Mouse (Mus musculus) heart, adult 8-10 months (tissue): ENCODE results near the gene Ddx39b. TPM values are rescaled to one million over a fixed set of nuclear protein-coding genes. Genes with fewer than 3 reads are reported as not detected.

Experiments
- microRNA-seq: library from miRNA; unstranded; fragments of <30 nt; microRNA quantifications from one replicate; pipeline ENCODE4 v1.2.0, GENCODE M21; 2022
- total RNA-seq, 4 experiments: library from RNA; stranded (reverse); gene quantifications; 2 replicates each; pipeline ENCODE4 v1.2.4; 2022

The Ddx39b gene
- total RNA-seq, 4 experiments from 2014 or later: 76.7 to 92.1 (median 86.6) TPM

Small RNA genes lying within 50 kb of the gene (microRNA-seq; reads per million reads assigned to microRNA genes)
- gene Mir6973a: not detected
- not detected for gene Mir6974
- not detected for gene Mir6975
- not detected for gene Mir8094

Other genes starting within 250 kb of the Ddx39b start
- gene Vars, start 240.8 kb upstream of the Ddx39b start, total RNA-seq: 10 to 100 TPM; 28.3 to 31.4 (median 29.3) TPM
- gene Vwa7, start 225.2 kb upstream of the Ddx39b start, total RNA-seq: 10 to 100 TPM; 12.0 to 18.5 (median 16.6) TPM
- gene Sapcd1, start 213.7 kb upstream of the Ddx39b start, total RNA-seq: not detected
- under 1 TPM in 2 of 4 experiments, not detected in 2; 0.33 to 0.56 TPM for gene Msh5, start 195.0 kb upstream of the Ddx39b start, total RNA-seq
- 10 to 100 TPM; 21.6 to 33.8 (median 30.0) TPM for gene Clic1, start 191.8 kb upstream of the Ddx39b start, total RNA-seq
- gene Ddah2, start 182.7 kb upstream of the Ddx39b start, total RNA-seq: 10 to 100 TPM; 13.5 to 22.7 (median 21.5) TPM
- not detected for gene Ly6g6c, start 176.4 kb upstream of the Ddx39b start, total RNA-seq
- 1 to 10 TPM in 1 of 4 experiments, under 1 TPM in 3; 0.34 to 1.0 (median 0.85) TPM for gene Mpig6b, start 175.6 kb upstream of the Ddx39b start, total RNA-seq
- not detected for gene Ly6g6e, start 164.8 kb upstream of the Ddx39b start, total RNA-seq
- gene Ly6g6d, start 163.7 kb upstream of the Ddx39b start, total RNA-seq: under 1 TPM in 3 of 4 experiments, not detected in 1; 0.69 to 0.95 (median 0.85) TPM
- gene Ly6g6f, start 156.1 kb upstream of the Ddx39b start, total RNA-seq: under 1 TPM in 1 of 4 experiments, not detected in 3; 0.24 TPM
- 10 to 100 TPM; 60.7 to 64.8 (median 62.3) TPM for gene Abhd16a, start 152.5 kb upstream of the Ddx39b start, total RNA-seq
- not detected for gene Ly6g5c, start 133.5 kb upstream of the Ddx39b start, total RNA-seq
- gene Ly6g5b, start 126.3 kb upstream of the Ddx39b start, total RNA-seq: not detected
- gene Gpank1, start 120.3 kb upstream of the Ddx39b start, total RNA-seq: 10 to 100 TPM in 1 of 4 experiments, 1 to 10 TPM in 3; 6.6 to 10.2 (median 8.2) TPM
- gene Csnk2b, start 119.7 kb upstream of the Ddx39b start, total RNA-seq: 100 to 1,000 TPM; 152 to 184 (median 155) TPM
- 10 to 100 TPM; 27.8 to 33.4 (median 30.3) TPM for gene D17H6S53E, start 115.4 kb upstream of the Ddx39b start, total RNA-seq
- under 1 TPM in 1 of 4 experiments, not detected in 3; 0.26 TPM for gene Apom, start 109.7 kb upstream of the Ddx39b start, total RNA-seq
- 100 to 1,000 TPM; 233 to 266 (median 242) TPM for gene Bag6, start 106.6 kb upstream of the Ddx39b start, total RNA-seq
- 100 to 1,000 TPM; 130 to 143 (median 140) TPM for gene Prrc2a, start 76.8 kb upstream of the Ddx39b start, total RNA-seq
- gene Aif1, start 65.7 kb upstream of the Ddx39b start, total RNA-seq: 1 to 10 TPM; 1.9 to 3.3 (median 2.4) TPM
- 1 to 10 TPM; 1.8 to 3.6 (median 2.6) TPM for gene Lst1, start 53.3 kb upstream of the Ddx39b start, total RNA-seq
- 1 to 10 TPM in 1 of 4 experiments, under 1 TPM in 3; 0.69 to 1.6 (median 0.80) TPM for gene Ltb, start 47.3 kb upstream of the Ddx39b start, total RNA-seq
- gene Tnf, start 39.7 kb upstream of the Ddx39b start, total RNA-seq: under 1 TPM; 0.25 to 0.97 (median 0.52) TPM
- under 1 TPM in 1 of 4 experiments, not detected in 3; 0.44 TPM for gene Lta, start 36.4 kb upstream of the Ddx39b start, total RNA-seq
- gene Gm16181, start 20.9 kb upstream of the Ddx39b start, total RNA-seq: under 1 TPM in 1 of 4 experiments, not detected in 3; 0.72 TPM
- gene Atp6v1g2, start 8.1 kb upstream of the Ddx39b start, total RNA-seq: 1 to 10 TPM; 1.7 to 3.6 (median 1.9) TPM
- 1 to 10 TPM; 8.2 to 9.4 (median 8.5) TPM for gene Nfkbil1, start 6.0 kb upstream of the Ddx39b start, total RNA-seq
- 100 to 1,000 TPM; 108 to 169 (median 117) TPM for gene H2-D1, start 21.0 kb downstream of the Ddx39b start, total RNA-seq
- gene H2-Q1, start 78.7 kb downstream of the Ddx39b start, total RNA-seq: 1 to 10 TPM in 3 of 4 experiments, under 1 TPM in 1; 0.53 to 1.5 (median 1.4) TPM
- gene H2-Q2, start 100.5 kb downstream of the Ddx39b start, total RNA-seq: 1 to 10 TPM in 2 of 4 experiments, under 1 TPM in 2; 0.84 to 1.3 (median 1.1) TPM
- gene H2-Q4, start 137.9 kb downstream of the Ddx39b start, total RNA-seq: 10 to 100 TPM; 14.6 to 22.3 (median 16.7) TPM
- 1 to 10 TPM; 3.8 to 8.0 (median 4.4) TPM for gene H2-Q6, start 183.1 kb downstream of the Ddx39b start, total RNA-seq
- 1 to 10 TPM; 2.5 to 4.7 (median 3.2) TPM for gene H2-Q7, start 197.4 kb downstream of the Ddx39b start, total RNA-seq
- under 1 TPM; 0.38 to 0.59 (median 0.39) TPM for gene H2-Q10, start 228.3 kb downstream of the Ddx39b start, total RNA-seq